Mouse (Mus musculus): ENCODE measurements around the gene Trmt2a. TPM values are rescaled to one million over a fixed set of nuclear protein-coding genes. Genes with fewer than 3 reads are reported as not detected.

The Trmt2a gene
- polyA plus RNA-seq, 1 experiment = 29.7 TPM

DNA sequence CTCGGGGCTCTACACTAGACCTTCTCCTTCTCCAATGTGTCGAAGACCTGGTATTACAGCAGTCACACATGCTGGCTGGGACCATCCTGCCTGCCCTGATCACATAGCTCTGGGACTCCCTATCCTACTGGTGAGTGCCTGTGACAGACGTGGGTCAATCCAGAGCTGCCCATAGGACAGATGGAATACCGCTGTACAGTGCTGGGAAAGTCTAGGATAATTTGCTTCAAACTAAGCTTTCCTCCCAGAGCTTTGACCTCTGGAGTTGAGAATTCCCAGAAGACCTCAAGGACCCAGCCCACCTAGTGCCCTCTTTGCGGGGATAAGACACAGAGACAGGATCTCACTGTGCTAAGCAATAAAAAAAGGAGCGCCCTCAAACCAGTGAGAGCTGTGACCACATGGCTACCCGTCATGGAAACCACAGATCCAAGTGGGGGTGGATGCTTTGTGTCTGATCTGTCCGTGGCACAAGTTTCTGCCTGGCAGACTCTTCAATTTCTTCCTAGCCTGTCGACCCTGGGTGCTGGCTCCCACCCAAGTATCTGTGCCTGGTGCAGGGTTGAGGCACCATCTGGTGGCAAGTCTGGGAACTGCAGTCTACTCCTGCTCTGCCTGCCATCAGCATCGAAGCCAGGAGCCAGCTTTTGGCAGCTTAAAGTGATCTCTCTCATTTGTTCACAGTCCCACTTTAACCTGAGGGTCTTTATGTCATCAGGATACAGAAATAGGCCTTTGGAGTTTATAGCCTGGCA is 36.9 kb upstream of the Trmt2a start:
- peaks cover 12% of the 10 kb centered on the region for H3K4me1 ChIP-seq (ENCODE audit: control insufficient read depth, insufficient read depth, insufficient read length, low read length)

DNA sequence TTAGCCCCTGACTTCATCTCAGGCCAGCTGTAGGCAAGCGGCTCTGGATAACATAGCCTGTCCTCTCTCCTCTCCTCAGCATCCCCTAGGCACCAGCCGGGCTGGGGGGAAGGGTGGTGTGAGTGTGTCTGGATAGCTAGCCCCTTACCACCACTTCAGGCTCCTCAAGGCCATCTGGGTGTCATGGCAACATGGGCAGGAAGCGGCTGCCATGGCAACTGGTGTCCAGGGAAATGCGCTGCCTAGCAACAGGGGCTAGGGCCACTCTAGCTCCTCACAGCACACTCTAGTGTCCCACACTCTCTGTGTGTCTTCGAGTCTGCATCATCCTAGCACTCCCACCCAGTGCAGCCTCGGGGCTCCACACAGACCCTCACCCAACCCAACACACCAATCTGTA is 34.8 kb upstream of the Trmt2a start:
- no peak overlapping the region for H3K27ac ChIP-seq (ENCODE audit: insufficient read depth, low read depth, low read length)
- no peaks in the 10 kb centered on the region for H3K36me3 ChIP-seq (ENCODE audit: control insufficient read depth, insufficient read depth, low read length)
- H3K4me1 ChIP-seq (ENCODE audit: control insufficient read depth, insufficient read depth, insufficient read length, low read length) = peaks cover 12% of the 10 kb centered on the region
- H3K4me3 ChIP-seq (ENCODE audit: low read depth, low read length) = no peak overlapping the region
- TF ChIP-seq POLR2A (IDR thresholded peaks at IDR 0.05; ENCODE audit: low read depth, low read length) (no peak), CTCF (IDR thresholded peaks at IDR 0.05; ENCODE audit: extremely low read depth, insufficient read length, insufficient replicate concordance, low read depth, low read length) (no peak)
- H3K27me3 ChIP-seq (ENCODE audit: control insufficient read depth, insufficient read depth, low read length) = no peaks in the 10 kb centered on the region
- WGBS = 65% methylated on average over 6 of the region's 6 CpGs

More for the DNA sequence above, 36.9 kb upstream of the Trmt2a start:
- Histone ChIP-seq H3K27me3 (ENCODE audit: control insufficient read depth, insufficient read depth, low read length) (no peaks in the 10 kb centered on the region), H3K27ac (ENCODE audit: insufficient read depth, low read depth, low read length) (no peak overlapping the region), H3K4me3 (ENCODE audit: low read depth, low read length) (no peak overlapping the region), H3K36me3 (ENCODE audit: control insufficient read depth, insufficient read depth, low read length) (no peaks in the 10 kb centered on the region)
- WGBS = 22% methylated on average over 10 of the region's 10 CpGs
- TF ChIP-seq POLR2A (IDR thresholded peaks at IDR 0.05; ENCODE audit: low read depth, low read length) = no peak
- peak; percentile 99; the same call in 1 of the 2 replicates for TF ChIP-seq CTCF (IDR thresholded peaks at IDR 0.05; ENCODE audit: extremely low read depth, insufficient read length, insufficient replicate concordance, low read depth, low read length)

DNA sequence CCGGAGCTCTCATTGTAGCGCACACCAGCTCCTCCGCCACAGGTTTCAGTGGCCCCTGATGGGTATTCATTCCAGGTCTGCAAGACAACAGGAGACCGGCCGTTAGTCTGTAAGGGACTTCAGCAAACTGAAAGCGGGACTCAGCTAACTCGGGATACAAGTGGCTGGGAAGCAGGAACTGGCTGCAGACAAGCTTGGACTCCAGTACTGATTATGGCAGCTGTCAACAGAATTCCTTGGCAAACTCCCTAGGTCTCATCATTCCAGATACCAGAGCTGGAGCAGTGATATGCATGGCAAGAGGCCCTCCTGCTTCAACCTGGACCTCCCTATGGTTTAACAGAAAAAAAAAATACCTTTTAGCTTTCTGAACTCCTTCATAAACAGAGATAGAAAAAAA is 33.6 kb upstream of the Trmt2a start:
- Histone ChIP-seq H3K36me3 (ENCODE audit: control insufficient read depth, insufficient read depth, low read length) (no peaks in the 10 kb centered on the region), H3K4me1 (ENCODE audit: control insufficient read depth, insufficient read depth, insufficient read length, low read length) (peaks cover 12% of the 10 kb centered on the region), H3K27me3 (ENCODE audit: control insufficient read depth, insufficient read depth, low read length) (no peaks in the 10 kb centered on the region), H3K27ac (ENCODE audit: insufficient read depth, low read depth, low read length) (no peak overlapping the region), H3K4me3 (ENCODE audit: low read depth, low read length) (no peak overlapping the region)
- TF ChIP-seq POLR2A (IDR thresholded peaks at IDR 0.05; ENCODE audit: low read depth, low read length) = no peak
- 73% methylated on average over 7 of the region's 7 CpGs for WGBS

DNA sequence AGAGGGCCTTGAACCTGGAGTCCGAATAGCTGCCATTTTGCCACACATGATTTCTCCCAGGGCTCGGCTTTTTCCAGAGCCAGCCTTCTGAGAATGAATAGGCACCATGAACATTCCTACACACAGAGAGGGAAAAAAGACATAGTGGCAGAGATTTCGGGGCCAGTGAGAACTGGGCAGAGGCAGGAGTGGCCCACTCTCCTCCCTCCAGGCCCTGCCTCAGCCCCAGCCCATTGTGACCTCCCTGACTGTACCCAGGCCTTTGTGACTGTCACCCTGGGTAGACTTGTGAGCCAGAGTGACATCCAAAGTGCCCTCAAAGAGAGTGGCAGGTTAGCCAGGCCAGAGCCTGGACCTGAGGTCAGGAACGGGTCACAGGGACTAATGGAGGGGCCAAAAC is 30.9 kb upstream of the Trmt2a start, which contains the start of gene Ccdc188:
Gene Ccdc188, plus strand, starts transcription at position 301 of the 400 bp plus-strand sequence.
- Histone ChIP-seq H3K27me3 (ENCODE audit: control insufficient read depth, insufficient read depth, low read length) (no peaks in the 10 kb centered on the region), H3K4me1 (ENCODE audit: control insufficient read depth, insufficient read depth, insufficient read length, low read length) (no peaks in the 10 kb centered on the region)

DNA sequence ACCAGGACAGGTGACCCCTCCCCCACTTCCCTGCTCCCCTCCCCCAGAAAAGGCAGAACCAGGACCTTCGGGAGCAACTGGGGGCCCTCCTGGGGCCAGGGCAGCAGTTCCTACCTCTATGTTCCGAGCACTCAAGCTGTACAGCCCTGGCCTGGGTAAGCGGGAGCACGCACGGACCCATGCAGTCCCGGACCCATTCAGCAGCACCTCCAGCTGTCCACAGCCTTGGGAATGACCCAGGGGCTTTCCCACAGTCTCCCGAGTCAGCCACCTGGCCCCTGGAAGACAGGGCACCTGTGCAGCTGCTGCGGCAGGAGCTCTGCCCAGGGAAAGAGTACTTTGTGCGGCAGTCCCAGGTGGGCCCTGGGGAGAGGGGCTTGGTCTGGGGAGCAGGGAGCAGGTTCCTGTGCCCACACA is 29.9 kb upstream of the Trmt2a start:
- no peak overlapping the region for H3K27ac ChIP-seq (ENCODE audit: insufficient read depth, low read depth, low read length)
- no peaks in the 10 kb centered on the region for H3K27me3 ChIP-seq (ENCODE audit: control insufficient read depth, insufficient read depth, low read length)
- no peaks in the 10 kb centered on the region for H3K4me1 ChIP-seq (ENCODE audit: control insufficient read depth, insufficient read depth, insufficient read length, low read length)
- H3K36me3 ChIP-seq (ENCODE audit: control insufficient read depth, insufficient read depth, low read length) = no peaks in the 10 kb centered on the region
- TF ChIP-seq CTCF (IDR thresholded peaks at IDR 0.05; ENCODE audit: extremely low read depth, insufficient read length, insufficient replicate concordance, low read depth, low read length) (no peak), POLR2A (IDR thresholded peaks at IDR 0.05; ENCODE audit: low read depth, low read length) (no peak)
- WGBS = 69% methylated on average over 9 of the region's 9 CpGs
- no peak overlapping the region for H3K4me3 ChIP-seq (ENCODE audit: low read depth, low read length)

More for the DNA sequence above, 30.9 kb upstream of the Trmt2a start, which contains the start of gene Ccdc188:
- H3K4me3 ChIP-seq (ENCODE audit: low read depth, low read length) = no peak within 1 kb of the TSS
- WGBS = 92% methylated on average over 4 of the region's 4 CpGs
- H3K27ac ChIP-seq (ENCODE audit: insufficient read depth, low read depth, low read length) = no peak within 1 kb of the TSS
- no peak for TF ChIP-seq POLR2A (IDR thresholded peaks at IDR 0.05; ENCODE audit: low read depth, low read length)
- no peak for TF ChIP-seq CTCF (IDR thresholded peaks at IDR 0.05; ENCODE audit: extremely low read depth, insufficient read length, insufficient replicate concordance, low read depth, low read length)
- no peaks in the 10 kb centered on the region for H3K36me3 ChIP-seq (ENCODE audit: control insufficient read depth, insufficient read depth, low read length)

DNA sequence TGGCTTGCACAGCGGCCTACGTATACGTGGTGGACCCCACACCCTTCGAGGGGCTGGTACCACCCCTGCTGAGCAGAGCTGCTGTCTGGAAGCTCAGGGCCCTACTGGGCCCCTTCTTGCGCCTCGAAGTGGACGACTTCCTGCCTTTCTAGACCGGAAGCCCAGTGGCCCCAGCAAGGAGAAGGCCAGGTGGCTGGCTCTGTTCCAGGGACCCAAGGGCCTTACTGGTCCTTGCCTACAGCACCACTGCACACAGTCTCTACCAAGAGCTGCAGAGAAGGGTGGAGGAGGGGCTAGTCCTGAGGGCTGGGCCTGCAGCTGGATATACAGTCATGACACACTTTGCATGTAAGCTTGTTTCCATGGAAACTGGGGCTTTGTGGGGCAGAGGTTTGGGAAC is 28.5 kb upstream of the Trmt2a start:
- TF ChIP-seq CTCF (IDR thresholded peaks at IDR 0.05; ENCODE audit: extremely low read depth, insufficient read length, insufficient replicate concordance, low read depth, low read length) = no peak
- no peak for TF ChIP-seq POLR2A (IDR thresholded peaks at IDR 0.05; ENCODE audit: low read depth, low read length)
- no peaks in the 10 kb centered on the region for H3K27me3 ChIP-seq (ENCODE audit: control insufficient read depth, insufficient read depth, low read length)
- H3K4me1 ChIP-seq (ENCODE audit: control insufficient read depth, insufficient read depth, insufficient read length, low read length) = no peaks in the 10 kb centered on the region
- H3K36me3 ChIP-seq (ENCODE audit: control insufficient read depth, insufficient read depth, low read length) = no peaks in the 10 kb centered on the region
- WGBS = 45% methylated on average over 8 of the region's 8 CpGs
- no peak overlapping the region for H3K27ac ChIP-seq (ENCODE audit: insufficient read depth, low read depth, low read length)
- no peak overlapping the region for H3K4me3 ChIP-seq (ENCODE audit: low read depth, low read length)

DNA sequence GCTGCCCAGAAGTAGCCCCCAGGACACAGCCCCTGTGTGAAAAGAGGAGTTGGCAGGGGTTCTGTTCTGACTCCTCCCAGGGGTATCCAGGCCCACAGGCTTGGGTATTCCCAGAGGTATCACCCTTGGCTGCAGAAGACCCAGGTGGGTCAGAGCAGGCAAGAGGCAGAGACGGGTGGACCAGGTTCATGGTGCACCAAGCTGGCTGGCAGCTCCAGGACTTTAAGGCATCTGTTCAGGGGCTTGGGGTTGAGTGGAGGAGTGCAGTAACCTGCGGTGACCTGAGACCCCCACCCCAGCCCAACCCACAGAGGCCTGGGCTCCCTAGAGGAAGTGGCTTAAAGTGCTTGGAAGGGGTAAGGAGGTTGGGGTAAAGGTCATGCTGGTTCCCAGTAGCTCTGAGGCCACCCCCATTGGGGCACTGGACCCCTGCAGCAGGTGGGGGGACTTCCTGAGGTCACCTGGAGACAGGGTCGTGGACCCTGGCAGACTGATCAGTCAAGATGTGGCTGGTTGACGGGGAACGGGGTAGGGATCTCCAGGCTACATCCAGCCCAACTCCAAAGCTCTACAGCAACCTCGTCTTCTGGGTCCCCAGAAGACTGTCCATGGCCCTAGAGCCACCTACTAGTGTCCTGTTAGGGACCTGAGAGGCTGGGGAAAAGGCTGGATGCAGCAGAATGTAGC is 27.5 kb upstream of the Trmt2a start:
- H3K4me1 ChIP-seq (ENCODE audit: control insufficient read depth, insufficient read depth, insufficient read length, low read length) = no peaks in the 10 kb centered on the region
- no peaks in the 10 kb centered on the region for H3K36me3 ChIP-seq (ENCODE audit: control insufficient read depth, insufficient read depth, low read length)
- no peak overlapping the region for H3K4me3 ChIP-seq (ENCODE audit: low read depth, low read length)
- 82% methylated on average over 6 of the region's 6 CpGs for WGBS
- no peaks in the 10 kb centered on the region for H3K27me3 ChIP-seq (ENCODE audit: control insufficient read depth, insufficient read depth, low read length)
- H3K27ac ChIP-seq (ENCODE audit: insufficient read depth, low read depth, low read length) = no peak overlapping the region
- TF ChIP-seq CTCF (IDR thresholded peaks at IDR 0.05; ENCODE audit: extremely low read depth, insufficient read length, insufficient replicate concordance, low read depth, low read length) (no peak), POLR2A (IDR thresholded peaks at IDR 0.05; ENCODE audit: low read depth, low read length) (no peak)

All from small intestine, adult 2 months (tissue).